Mouse (Mus musculus) lung, adult 2 months (tissue): ENCODE data around the gene Serping1.

Source experiments
- CTCF ChIP-seq: fragments of 200-500 bp; IDR thresholded peaks from 2 replicates; pipeline ENCODE4 v1.5.1; 2011; ENCODE audit warnings: mild to moderate bottlenecking, low read length, control low read depth; ENCODE audit not compliant: insufficient read depth
- POLR2A ChIP-seq: fragments of 200-500 bp; IDR thresholded peaks from 2 replicates; pipeline ENCODE4 v1.6.1; 2011; ENCODE audit warnings: low read depth, mild to moderate bottlenecking, control low read depth, low read length, borderline replicate concordance; ENCODE audit errors: extremely low read depth

GRCm38 (mm10) chr2:84773195-84773594 is 2.0 kb downstream of the Serping1 start:
- TF ChIP-seq CTCF (no peak), POLR2A (no peak)
